Mouse (Mus musculus) left cerebral cortex, postnatal 25 days (tissue): Measurements from ENCODE around the gene Ints7. TPM values are rescaled to one million over a fixed set of nuclear protein-coding genes. Genes with fewer than 3 reads are reported as not detected.

ENCODE experiments used
- DNase-seq, 2 experiments: peaks; one replicate each; pipeline ENCODE4 v3.0.0; 2022; ENCODE audit warnings: low spot score in 2 of 2, mixed read lengths in 1 of 2
- intact Hi-C: fragments of 180-260 bp; cut with DNase I; formaldehyde crosslinking; loops from one replicate; pipeline ENCODE4 v1.15.1; 2025
- total RNA-seq, 2 experiments: library from RNA; stranded (reverse); gene quantifications; 2 replicates each; pipeline ENCODE4 v1.2.3; 2021

Ints7 gene
- total RNA-seq, 2 experiments from 2014 or later, result 34.5 to 34.9 TPM

- intact Hi-C loops, result loop anchor here (5.0 kb wide), 1 partner anchor 55 kb away; the partner anchor contains the start of gene Lpgat1
- peak; percentile 37 to 79 for DNase-seq
Observed at GRCm38 (mm10) chr1:191662178-191662898, 86.9 kb downstream of the Ints7 start.

- DNase-seq, result no peak
- intact Hi-C loops, result loop anchor here (5.0 kb wide), 1 partner anchor 54 kb away; the partner anchor contains the start of gene Lpgat1
Observed at GRCm38 (mm10) chr1:191662899-191663500, 87.6 kb downstream of the Ints7 start.

- intact Hi-C loops, result loop anchor here (5.0 kb wide), 1 partner anchor 54 kb away; the partner anchor contains the start of gene Lpgat1
- no peak for DNase-seq
Observed at GRCm38 (mm10) chr1:191663603-191664002, 88.2 kb downstream of the Ints7 start.

GRCm38 (mm10) chr1:191666351-191666750, 90.9 kb downstream of the Ints7 start:
- intact Hi-C loops, result no loop called here

GRCm38 (mm10) chr1:191668030-191668429, 92.6 kb downstream of the Ints7 start:
- intact Hi-C loops, result no loop called here
- no peak for DNase-seq

More at GRCm38 (mm10) chr1:191666351-191666750, 90.9 kb downstream of the Ints7 start:
- DNase-seq, result no peak

Other genes with a start within 250 kb of the Ints7 start
- gene Tmem206, start 249.7 kb upstream of the Ints7 start, total RNA-seq, result 1 to 10 TPM; 9.0 to 9.1 TPM
- 10 to 100 TPM; 89.1 to 94.5 TPM for gene Ppp2r5a, start 172.4 kb upstream of the Ints7 start, total RNA-seq
- 1 to 10 TPM; 8.2 to 9.1 TPM for gene Dtl, start 92 bp upstream of the Ints7 start, total RNA-seq
- gene Lpgat1, start 142.2 kb downstream of the Ints7 start, total RNA-seq, result 100 to 1,000 TPM; 173 to 180 TPM
- 1 to 10 TPM; 1.2 to 1.6 TPM for gene Nek2, start 245.8 kb downstream of the Ints7 start, total RNA-seq